Comparison of ENCODE assay signal across 15 mouse cellular contexts in genomic region chr17:75808524-75809326, GRCm38 (mm10).
DNase-seq lines count a peak whose midpoint lies in the region; ATAC-seq and TF ChIP-seq lines count a peak whose summit lies in the region.
"Had no signal": no experiment of that assay in that cellular context is flagged by ENCODE, and none has a peak within 500 bp of the region (broad histone marks: within the 10 kb centered on the region; RNA-seq: fewer than 3 reads in every experiment).

No protein-coding gene starts in this region.

- H3K4me3 ChIP-seq in hindbrain, embryonic 11.5 days (ENCODE audit: low read depth, low read length), result no peak overlapping the region
- H3K4me3 ChIP-seq in hindbrain, embryonic 10.5 days, result no peak overlapping the region
- H3K4me3 ChIP-seq in midbrain, embryonic 12.5 days, result no peak overlapping the region
- no peak overlapping the region for H3K4me3 ChIP-seq in midbrain, embryonic 14.5 days (replicated peaks; ENCODE audit: low read depth, low read length)
- H3K4me3 ChIP-seq in forebrain, embryonic 13.5 days, result no peak overlapping the region
- no peak overlapping the region for H3K4me3 ChIP-seq in liver, postnatal 0 days (ENCODE audit: low read depth, low read length)
- no peak overlapping the region for H3K4me3 ChIP-seq in lung, postnatal 0 days (ENCODE audit: low read depth, low read length)

- ATAC-seq in hindbrain, embryonic 11.5 days (ENCODE audit: low FRiP score), result peak; percentile 41; the same call in 1 of the 2 replicates
- 0 out of 2 replicates have a peak, but pooled peaks have one; percentile 52 for ATAC-seq in midbrain, embryonic 12.5 days (ENCODE audit: low FRiP score, low read depth)
- ATAC-seq in midbrain, embryonic 14.5 days (ENCODE audit: low FRiP score, low TSS enrichment), result no peak
- peak; percentile 81 for ATAC-seq in forebrain, embryonic 13.5 days
- 0 out of 2 replicates have a peak, but pooled peaks have one; percentile 25 for ATAC-seq in liver, postnatal 0 days
- ATAC-seq in lung, postnatal 0 days, result no peak

- WGBS in hindbrain, embryonic 11.5 days, result 47% methylated on average over 6 of the region's 6 CpGs
- WGBS in hindbrain, embryonic 10.5 days, result 49% methylated on average over 6 of the region's 6 CpGs
- 40% methylated on average over 6 of the region's 6 CpGs for WGBS in midbrain, embryonic 12.5 days
- 43% methylated on average over 6 of the region's 6 CpGs for WGBS in midbrain, embryonic 14.5 days
- 15% methylated on average over 6 of the region's 6 CpGs for WGBS in forebrain, embryonic 13.5 days
- WGBS in liver, postnatal 0 days (ENCODE audit: insufficient replicate concordance), result 63% methylated on average over 6 of the region's 6 CpGs
- WGBS in lung, postnatal 0 days, result 65% methylated on average over 6 of the region's 6 CpGs

- H3K27me3 ChIP-seq in hindbrain, embryonic 11.5 days (ENCODE audit: control insufficient read depth, insufficient read depth, low read length), result no peaks in the 10 kb centered on the region; the same call in 1 of the 2 replicates
- H3K27me3 ChIP-seq in hindbrain, embryonic 10.5 days (ENCODE audit: insufficient read depth, poor library complexity, severe bottlenecking), result peaks cover 9% of the 10 kb centered on the region; the same call in 1 of the 2 replicates
- no peaks in the 10 kb centered on the region; the same call in 1 of the 2 replicates for H3K27me3 ChIP-seq in midbrain, embryonic 12.5 days
- no peaks in the 10 kb centered on the region for H3K27me3 ChIP-seq in midbrain, embryonic 14.5 days (ENCODE audit: control insufficient read depth, insufficient read depth, low read length)
- H3K27me3 ChIP-seq in forebrain, embryonic 13.5 days, result peaks cover 12% of the 10 kb centered on the region; the same call in 1 of the 2 replicates
- H3K27me3 ChIP-seq in liver, postnatal 0 days (ENCODE audit: insufficient read depth, low read length), result no peaks in the 10 kb centered on the region
- no peaks in the 10 kb centered on the region for H3K27me3 ChIP-seq in lung, postnatal 0 days (replicated peaks; ENCODE audit: insufficient read depth, low read length)

- TF ChIP-seq CTCF in liver, postnatal 0 days (IDR thresholded peaks at IDR 0.05; ENCODE audit: low read depth), result no peak
- TF ChIP-seq CTCF in lung, postnatal 0 days (IDR thresholded peaks at IDR 0.05), result no peak

- no peak overlapping the region for H3K27ac ChIP-seq in hindbrain, embryonic 11.5 days (ENCODE audit: low read depth, low read length)
- H3K27ac ChIP-seq in hindbrain, embryonic 10.5 days, result no peak overlapping the region
- H3K27ac ChIP-seq in midbrain, embryonic 12.5 days (replicated peaks), result no peak overlapping the region
- H3K27ac ChIP-seq in midbrain, embryonic 14.5 days (replicated peaks; ENCODE audit: low read depth, low read length), result no peak overlapping the region
- H3K27ac ChIP-seq in forebrain, embryonic 13.5 days, result no peak overlapping the region
- H3K27ac ChIP-seq in liver, postnatal 0 days (ENCODE audit: low read depth), result no peak overlapping the region
- H3K27ac ChIP-seq in lung, postnatal 0 days (ENCODE audit: low read length), result no peak overlapping the region

- no peak overlapping the region for H3K9ac ChIP-seq in hindbrain, embryonic 11.5 days (ENCODE audit: low read depth, low read length)
- H3K9ac ChIP-seq in midbrain, embryonic 12.5 days (replicated peaks), result no peak overlapping the region
- H3K9ac ChIP-seq in midbrain, embryonic 14.5 days (replicated peaks; ENCODE audit: low read length), result no peak overlapping the region
- no peak overlapping the region for H3K9ac ChIP-seq in forebrain, embryonic 13.5 days
- no peak overlapping the region for H3K9ac ChIP-seq in liver, postnatal 0 days (replicated peaks)
- no peak overlapping the region for H3K9ac ChIP-seq in lung, postnatal 0 days (replicated peaks; ENCODE audit: low read depth)
- H3K9ac ChIP-seq: lung, embryonic 14.5 days had no signal

- no peaks in the 10 kb centered on the region for H3K9me3 ChIP-seq in hindbrain, embryonic 11.5 days (ENCODE audit: control insufficient read depth, low read length)
- H3K9me3 ChIP-seq in hindbrain, embryonic 10.5 days, result no peaks in the 10 kb centered on the region
- no peaks in the 10 kb centered on the region for H3K9me3 ChIP-seq in midbrain, embryonic 12.5 days
- no peaks in the 10 kb centered on the region for H3K9me3 ChIP-seq in midbrain, embryonic 14.5 days (ENCODE audit: control insufficient read depth, low read length)
- no peaks in the 10 kb centered on the region for H3K9me3 ChIP-seq in forebrain, embryonic 13.5 days (replicated peaks)
- H3K9me3 ChIP-seq in liver, postnatal 0 days (ENCODE audit: low read length), result no peaks in the 10 kb centered on the region
- no peaks in the 10 kb centered on the region for H3K9me3 ChIP-seq in lung, postnatal 0 days (ENCODE audit: low read length)

- DNase-seq in hindbrain, embryonic 11.5 days (ENCODE audit: low spot score), result no peak
- DNase-seq in hindbrain, embryonic 10.5 days (ENCODE audit: low spot score), result no peak
- DNase-seq in midbrain, embryonic 14.5 days, result no peak
- DNase-seq in liver, postnatal 0 days, result no peak
- no peak for DNase-seq in adrenal gland, postnatal 10 days
- DNase-seq in lung, postnatal 0 days (ENCODE audit: low spot score), result no peak
- DNase-seq: cerebellum, adult 18-20 months; gastrocnemius, postnatal 14 days; heart, postnatal 14 days; kidney, postnatal 14 days; left cerebral cortex, postnatal 4 days; lung, embryonic 14.5 days; thymus, adult 18-20 months had no signal

- no peaks in the 10 kb centered on the region for H3K36me3 ChIP-seq in hindbrain, embryonic 11.5 days (ENCODE audit: control insufficient read depth, insufficient read depth, low read length)
- no peaks in the 10 kb centered on the region for H3K36me3 ChIP-seq in hindbrain, embryonic 10.5 days
- no peaks in the 10 kb centered on the region for H3K36me3 ChIP-seq in midbrain, embryonic 12.5 days
- H3K36me3 ChIP-seq in midbrain, embryonic 14.5 days (ENCODE audit: control insufficient read depth, insufficient read depth, low read length), result no peaks in the 10 kb centered on the region
- H3K36me3 ChIP-seq in forebrain, embryonic 13.5 days (ENCODE audit: poor library complexity, severe bottlenecking), result no peaks in the 10 kb centered on the region
- H3K36me3 ChIP-seq in liver, postnatal 0 days (replicated peaks; ENCODE audit: insufficient read depth, low read length), result no peaks in the 10 kb centered on the region
- no peaks in the 10 kb centered on the region for H3K36me3 ChIP-seq in lung, postnatal 0 days (ENCODE audit: insufficient read depth, low read length)

- H3K4me2 ChIP-seq in hindbrain, embryonic 11.5 days (replicated peaks; ENCODE audit: low read depth, low read length), result no peak overlapping the region
- no peak overlapping the region for H3K4me2 ChIP-seq in midbrain, embryonic 12.5 days (replicated peaks)
- H3K4me2 ChIP-seq in midbrain, embryonic 14.5 days (ENCODE audit: low read length), result no peak overlapping the region
- H3K4me2 ChIP-seq in forebrain, embryonic 13.5 days, result no peak overlapping the region
- H3K4me2 ChIP-seq in liver, postnatal 0 days (ENCODE audit: low read depth, low read length), result no peak overlapping the region
- H3K4me2 ChIP-seq in lung, postnatal 0 days (replicated peaks; ENCODE audit: low read depth, low read length), result no peak overlapping the region
- H3K4me2 ChIP-seq: lung, embryonic 14.5 days had no signal

- no peaks in the 10 kb centered on the region; the same call in 1 of the 2 replicates for H3K4me1 ChIP-seq in hindbrain, embryonic 11.5 days (replicated peaks; ENCODE audit: control insufficient read depth, insufficient read depth, low read length)
- H3K4me1 ChIP-seq in hindbrain, embryonic 10.5 days (replicated peaks), result peaks cover 32% of the 10 kb centered on the region
- H3K4me1 ChIP-seq in midbrain, embryonic 12.5 days, result peaks cover 9% of the 10 kb centered on the region
- H3K4me1 ChIP-seq in midbrain, embryonic 14.5 days (ENCODE audit: control insufficient read depth, insufficient read depth, low read length), result no peaks in the 10 kb centered on the region
- peaks cover 34% of the 10 kb centered on the region for H3K4me1 ChIP-seq in forebrain, embryonic 13.5 days
- H3K4me1 ChIP-seq in liver, postnatal 0 days (ENCODE audit: insufficient read depth), result no peaks in the 10 kb centered on the region; the same call in 1 of the 2 replicates
- H3K4me1 ChIP-seq in lung, postnatal 0 days (ENCODE audit: insufficient read depth, low read depth, low read length), result no peaks in the 10 kb centered on the region

- no peak for TF ChIP-seq EP300 in liver, postnatal 0 days (IDR thresholded peaks at IDR 0.05; ENCODE audit: low read depth)
- TF ChIP-seq EP300 in lung, postnatal 0 days (IDR thresholded peaks at IDR 0.05), result no peak

Comparison
In these comparisons a context has a peak if more than half of its experiments do, and no peak if none do; other contexts are left out.
1. ATAC-seq: peak in hindbrain, embryonic 11.5 days (single experiment), midbrain, embryonic 12.5 days (single experiment), forebrain, embryonic 13.5 days (single experiment) and liver, postnatal 0 days (single experiment); none in midbrain, embryonic 14.5 days (single experiment) and lung, postnatal 0 days (single experiment).